Mouse (Mus musculus): ENCODE measurements around the gene Antxr2.

DNA sequence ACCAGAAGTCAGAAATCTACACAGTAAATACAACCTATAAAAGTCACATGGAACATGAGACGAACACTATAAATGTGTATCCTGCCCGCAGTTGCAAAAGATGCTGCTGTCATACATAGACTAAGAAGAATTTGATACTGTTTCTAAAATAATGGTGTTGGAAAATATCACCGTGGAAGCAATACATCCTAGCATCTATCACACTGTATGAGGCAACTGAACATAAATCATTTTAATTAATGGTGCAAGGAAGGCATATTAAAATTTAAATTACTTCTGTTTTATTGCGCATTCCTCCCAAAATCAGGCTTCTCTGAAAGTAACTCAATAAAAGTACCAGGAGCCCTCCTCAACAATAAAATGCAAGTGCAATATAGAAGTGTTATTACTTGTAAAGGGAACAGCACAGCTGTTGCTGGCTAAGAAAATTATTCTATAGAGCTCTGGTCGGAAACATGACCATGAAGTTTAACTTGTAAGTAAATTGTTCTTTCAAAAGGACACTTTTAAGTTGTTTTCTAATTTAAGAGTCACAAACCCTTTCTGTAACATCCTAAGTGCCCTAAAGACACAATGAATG is 76.6 kb downstream of the Antxr2 start:
- TF ChIP-seq CTCF (IDR thresholded peaks at IDR 0.05 in 2 of 3, conservative IDR thresholded peaks at IDR 0.05 in 1 of 3; ENCODE audit: control insufficient read depth in 1 of 3, insufficient read depth in 1 of 3, low read depth in 2 of 3, low read length in 3 of 3, poor library complexity in 1 of 3, severe bottlenecking in 1 of 3): no peak
- no peak for TF ChIP-seq POLR2A (IDR thresholded peaks at IDR 0.05; ENCODE audit: control insufficient read depth in 1 of 2, insufficient read depth in 1 of 2, low read depth in 1 of 2, low read length in 2 of 2, poor library complexity in 1 of 2)
- no peak for TF ChIP-seq POLR2AphosphoS2 (IDR thresholded peaks at IDR 0.05; ENCODE audit: low read length)
- no peak for TF ChIP-seq GATA1 (IDR thresholded peaks at IDR 0.05; ENCODE audit: low read depth, low read length)
- TF ChIP-seq UBTF (IDR thresholded peaks at IDR 0.05; ENCODE audit: borderline replicate concordance, insufficient read depth, low read depth, low read length): no peak
- TF ChIP-seq RAD21 (IDR thresholded peaks at IDR 0.05; ENCODE audit: low read depth, low read length): no peak
